Mouse (Mus musculus) intestine, embryonic 15.5 days (tissue): ENCODE measurements around the gene Tbx5. TPM values are rescaled to one million over a fixed set of nuclear protein-coding genes. Genes with fewer than 3 reads are reported as not detected.
A peak's percentile ranks its signal among the peaks of the same experiment; 100 is the strongest.

Source experiments
- ATAC-seq: fragments of 200-750 bp; cut with Nextera tagmentation; 2 replicates; pipeline ENCODE4 v1.8.0; 2017; ENCODE audit warnings: moderate TSS enrichment, moderate library complexity
- H3K27ac ChIP-seq: fragments of 300-500 bp; sonication (generic); 2 replicates; pipeline ENCODE4 v1.5.1; 2015; ENCODE audit warnings: mild to moderate bottlenecking, inconsistent platforms
- H3K27me3 ChIP-seq: fragments of 300-500 bp; sonication (generic); replicated peaks from 2 replicates; pipeline ENCODE4 v1.6.1; 2015; ENCODE audit warnings: inconsistent platforms
- H3K36me3 ChIP-seq: fragments of 300-500 bp; sonication (generic); 2 replicates; pipeline ENCODE4 v1.6.1; 2015; ENCODE audit warnings: inconsistent platforms
- H3K4me1 ChIP-seq: fragments of 300-500 bp; sonication (generic); replicated peaks from 2 replicates; pipeline ENCODE4 v1.6.1; 2015; ENCODE audit warnings: inconsistent platforms
- H3K4me2 ChIP-seq: fragments of 300-500 bp; sonication (generic); replicated peaks from 2 replicates; pipeline ENCODE4 v1.6.1; 2015; ENCODE audit warnings: mild to moderate bottlenecking, inconsistent platforms
- H3K4me3 ChIP-seq: fragments of 300-500 bp; sonication (generic); replicated peaks from 2 replicates; pipeline ENCODE4 v1.5.1; 2015; ENCODE audit warnings: inconsistent platforms
- H3K9ac ChIP-seq: fragments of 300-500 bp; sonication (generic); 2 replicates; pipeline ENCODE4 v1.6.1; 2015; ENCODE audit warnings: inconsistent platforms
- H3K9me3 ChIP-seq: fragments of 300-500 bp; sonication (generic); 2 replicates; pipeline ENCODE4 v1.6.1; 2016; ENCODE audit warnings: inconsistent platforms
- WGBS: fragments of 180-500 bp; shearing (Covaris S2); methylation state at CpG from one replicate; pipeline ENCODE4 v1.1.7; 2015; 5-methylcytosine and 5-hydroxymethylcytosine counted together
- polyA plus RNA-seq: library from polyadenylated mRNA; unstranded; fragments of >200 nt; fragmentation: Nextera tagmentation; extraction: Ambion mirVana; gene quantifications from 2 replicates; pipeline ENCODE4 v1.2.1, GENCODE M21; 2015

Tbx5 gene
- polyA plus RNA-seq, 1 experiment from 2014 or later = 0.13 TPM

DNA sequence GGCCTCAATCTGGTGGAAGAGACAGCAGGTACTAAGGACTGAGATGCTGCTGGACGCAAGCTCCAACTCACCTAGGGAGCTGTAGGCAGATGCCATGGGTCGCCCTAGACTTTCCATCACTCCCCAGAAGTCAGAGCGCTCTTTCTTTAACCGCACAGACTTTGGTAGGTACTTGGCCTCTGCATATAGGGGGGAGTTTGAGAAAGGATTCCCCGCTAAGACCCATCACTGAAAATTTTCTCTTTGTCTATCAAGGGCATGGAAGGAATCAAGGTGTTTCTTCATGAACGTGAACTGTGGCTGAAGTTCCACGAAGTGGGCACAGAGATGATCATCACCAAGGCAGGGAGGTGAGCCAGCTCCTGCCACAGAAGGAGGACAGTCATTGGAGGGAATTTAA lies 6.0 kb downstream of the Tbx5 start:
- H3K36me3 ChIP-seq = no peaks in the 10 kb centered on the region
- H3K27ac ChIP-seq = no peak overlapping the region
- H3K9me3 ChIP-seq = no peaks in the 10 kb centered on the region
- peaks cover 6% of the 10 kb centered on the region; the same call in 1 of the 2 replicates for H3K4me1 ChIP-seq
- no peak for ATAC-seq
- peaks cover 89% of the 10 kb centered on the region for H3K27me3 ChIP-seq
- no peak overlapping the region for H3K9ac ChIP-seq
- H3K4me3 ChIP-seq = no peak overlapping the region
- WGBS = 4% methylated on average over 7 of the region's 7 CpGs
- H3K4me2 ChIP-seq = no peak overlapping the region

DNA sequence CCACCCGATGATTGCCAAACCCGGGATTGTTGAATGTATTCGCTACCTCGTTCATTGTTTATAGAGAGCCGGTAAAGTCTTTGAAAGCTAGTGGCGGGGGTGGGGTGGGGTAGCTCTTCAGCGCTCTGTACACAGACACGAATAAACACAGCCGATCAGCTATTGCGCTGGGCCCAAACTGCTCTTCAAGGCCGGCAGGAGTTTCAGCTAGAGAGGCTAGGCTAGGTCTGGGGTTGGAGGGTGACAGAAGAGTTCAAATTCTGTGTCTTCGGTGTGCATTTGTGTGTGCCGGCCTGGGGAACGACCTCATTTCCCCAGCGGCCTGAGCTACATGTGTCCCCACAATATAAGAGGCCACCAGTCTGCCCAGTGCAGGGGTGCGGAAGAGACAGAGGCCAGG lies 6.7 kb downstream of the Tbx5 start:
- no peak overlapping the region for H3K4me3 ChIP-seq
- WGBS = 1% methylated on average over 16 of the region's 16 CpGs
- no peak overlapping the region for H3K4me2 ChIP-seq
- no peak overlapping the region for H3K9ac ChIP-seq
- peaks cover 6% of the 10 kb centered on the region; the same call in 1 of the 2 replicates for H3K4me1 ChIP-seq
- ATAC-seq = no peak
- peaks cover 89% of the 10 kb centered on the region for H3K27me3 ChIP-seq
- H3K9me3 ChIP-seq = no peaks in the 10 kb centered on the region
- H3K27ac ChIP-seq = no peak overlapping the region
- H3K36me3 ChIP-seq = no peaks in the 10 kb centered on the region

DNA sequence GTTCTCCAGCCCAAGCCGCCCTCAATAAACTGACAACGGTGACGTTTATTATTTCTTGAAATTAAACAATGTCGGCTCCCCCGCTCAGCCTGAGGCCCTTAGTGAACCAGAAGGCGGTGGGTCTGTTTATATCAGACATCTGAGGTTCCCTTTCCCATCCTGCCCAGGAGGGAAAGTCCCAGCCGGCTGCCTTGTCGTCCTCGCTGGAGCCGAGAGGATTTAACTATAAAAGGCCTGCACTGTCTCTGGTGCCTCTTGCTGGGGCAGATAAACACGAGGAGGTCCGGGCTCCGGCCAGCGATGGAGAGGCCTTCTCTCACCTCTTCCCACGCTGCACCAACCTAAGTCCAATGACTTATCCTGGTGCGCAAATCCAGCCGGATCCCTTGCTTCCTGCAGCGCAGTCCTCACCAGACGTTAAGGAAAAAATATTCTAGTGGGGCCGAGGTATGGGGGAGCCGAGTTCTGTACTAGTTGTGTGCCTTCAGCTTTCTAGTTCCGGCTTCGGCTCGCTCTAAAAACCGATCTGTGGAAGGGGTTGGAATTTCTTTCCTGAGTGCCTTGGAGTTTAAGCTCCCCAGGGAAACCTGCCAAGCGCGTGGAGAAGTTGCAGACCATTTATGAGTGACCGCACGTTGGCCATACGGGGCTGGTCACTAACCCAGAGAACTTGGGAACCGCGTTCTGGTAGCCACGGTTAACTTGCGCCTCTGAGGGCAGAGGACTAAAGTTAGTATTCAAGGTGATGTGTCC lies 7.3 kb downstream of the Tbx5 start:
- Histone ChIP-seq H3K27me3 (peaks cover 87% of the 10 kb centered on the region), H3K4me2 (no peak overlapping the region), H3K9me3 (no peaks in the 10 kb centered on the region), H3K36me3 (no peaks in the 10 kb centered on the region), H3K4me3 (no peak overlapping the region), H3K4me1 (peaks cover 6% of the 10 kb centered on the region; the same call in 1 of the 2 replicates), H3K9ac (no peak overlapping the region), H3K27ac (no peak overlapping the region)
- no peak for ATAC-seq
- under 1% methylated on average over 34 of the region's 34 CpGs for WGBS

DNA sequence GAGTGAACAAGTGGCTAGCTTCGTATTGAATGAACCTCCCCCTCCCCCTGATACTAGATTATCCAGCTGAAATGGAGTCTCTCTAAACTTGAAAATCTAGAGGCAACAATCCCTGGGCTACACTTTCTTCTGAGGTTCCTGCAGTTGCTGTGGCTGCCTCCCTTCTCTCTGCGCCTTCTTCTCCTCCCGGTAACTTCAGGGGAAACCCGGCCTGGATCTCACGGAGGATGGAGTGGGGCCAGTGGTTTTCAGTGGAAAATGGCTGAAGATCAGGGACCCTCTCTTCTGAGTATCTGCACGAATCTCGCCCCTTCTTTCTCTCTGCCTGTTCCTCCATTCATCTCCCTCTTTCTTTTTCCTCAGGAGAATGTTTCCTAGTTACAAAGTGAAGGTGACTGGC lies 7.9 kb downstream of the Tbx5 start:
- Histone ChIP-seq H3K4me3 (no peak overlapping the region), H3K4me1 (peaks cover 8% of the 10 kb centered on the region; the same call in 1 of the 2 replicates), H3K4me2 (no peak overlapping the region), H3K36me3 (no peaks in the 10 kb centered on the region), H3K27me3 (peaks cover 86% of the 10 kb centered on the region), H3K9me3 (no peaks in the 10 kb centered on the region), H3K27ac (no peak overlapping the region), H3K9ac (no peak overlapping the region)
- ATAC-seq = no peak
- WGBS = 0% methylated on average over 7 of the region's 7 CpGs

DNA sequence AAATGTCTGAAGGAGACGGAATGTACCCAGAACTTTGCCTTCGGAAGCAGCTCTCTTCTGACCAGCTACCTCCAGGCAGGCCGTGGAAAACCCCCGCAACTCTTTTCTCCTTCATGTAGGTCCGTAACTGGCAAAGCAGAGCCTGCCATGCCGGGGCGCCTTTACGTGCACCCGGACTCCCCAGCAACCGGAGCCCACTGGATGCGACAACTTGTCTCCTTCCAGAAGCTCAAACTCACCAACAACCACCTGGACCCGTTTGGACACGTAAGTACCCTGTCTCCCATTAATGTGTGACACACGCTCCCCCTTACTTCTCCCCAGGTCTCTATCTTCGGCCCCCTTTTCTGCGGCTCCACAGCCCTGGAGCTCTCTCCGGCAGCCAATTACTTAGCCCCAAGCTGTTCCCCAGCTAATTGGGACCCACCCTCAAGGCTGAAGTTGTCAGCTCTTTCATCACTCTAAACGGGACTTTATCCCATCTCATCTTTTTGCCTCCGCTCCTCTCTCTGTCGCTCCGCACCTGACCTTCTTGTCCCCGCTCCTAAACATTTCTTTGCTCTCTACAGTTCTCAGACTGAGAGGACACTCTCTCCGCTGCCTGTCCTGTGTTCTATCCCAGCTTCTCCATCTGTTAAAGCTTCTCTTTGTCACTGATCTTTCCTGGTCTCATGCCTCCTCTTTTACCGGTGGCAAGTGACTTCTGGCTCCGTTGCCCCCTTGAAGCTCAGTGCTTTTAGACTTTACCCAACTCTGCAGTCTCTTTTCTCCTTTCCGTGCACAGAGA lies 9.4 kb downstream of the Tbx5 start:
- ATAC-seq = no peak
- Histone ChIP-seq H3K4me1 (peaks cover 8% of the 10 kb centered on the region; the same call in 1 of the 2 replicates), H3K4me3 (no peak overlapping the region), H3K9ac (no peak overlapping the region), H3K27me3 (peaks cover 87% of the 10 kb centered on the region), H3K4me2 (no peak overlapping the region), H3K9me3 (no peaks in the 10 kb centered on the region), H3K27ac (no peak overlapping the region), H3K36me3 (no peaks in the 10 kb centered on the region)
- 1% methylated on average over 26 of the region's 26 CpGs for WGBS

DNA sequence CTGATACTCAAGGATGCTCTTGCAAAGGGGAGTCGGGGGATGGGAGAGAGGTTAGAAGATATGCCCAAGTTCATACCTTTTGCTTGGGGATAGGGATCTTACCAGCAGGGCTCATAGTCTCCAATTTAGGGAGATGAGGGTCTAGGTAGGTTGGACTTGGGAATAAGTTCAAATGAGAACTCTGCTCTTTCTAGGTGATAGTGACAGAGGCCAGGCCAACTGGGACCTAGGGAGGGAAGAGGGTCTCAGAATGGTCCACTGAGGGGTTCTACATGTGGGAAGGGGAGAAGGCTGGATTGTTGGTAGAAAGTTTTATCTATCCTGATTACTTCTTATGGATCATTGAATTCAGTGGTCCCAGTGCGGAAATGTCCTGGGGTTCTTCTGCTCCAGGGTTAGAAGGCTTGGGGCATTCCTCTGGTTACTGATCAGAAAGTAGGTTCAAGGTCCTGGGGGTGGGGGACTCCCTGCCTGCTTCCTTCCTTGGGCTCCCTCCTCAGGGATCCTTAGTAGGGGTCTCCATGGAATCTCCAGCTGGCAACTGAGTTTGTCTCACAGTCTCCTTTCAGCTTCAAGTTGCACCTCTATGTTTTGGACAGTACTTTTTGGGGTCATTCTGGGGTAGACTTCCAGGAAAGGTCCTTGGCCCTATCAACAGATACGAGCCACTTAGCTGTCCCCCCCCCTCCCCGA lies 10.4 kb downstream of the Tbx5 start:
- Histone ChIP-seq H3K9ac (no peak overlapping the region), H3K36me3 (no peaks in the 10 kb centered on the region), H3K27me3 (peaks cover 82% of the 10 kb centered on the region), H3K4me1 (peaks cover 8% of the 10 kb centered on the region; the same call in 1 of the 2 replicates), H3K4me3 (no peak overlapping the region), H3K27ac (no peak overlapping the region), H3K9me3 (no peaks in the 10 kb centered on the region), H3K4me2 (no peak overlapping the region)
- 17% methylated on average over 4 of the region's 4 CpGs for whole genome bisulfite sequencing
- ATAC-seq = no peak

DNA sequence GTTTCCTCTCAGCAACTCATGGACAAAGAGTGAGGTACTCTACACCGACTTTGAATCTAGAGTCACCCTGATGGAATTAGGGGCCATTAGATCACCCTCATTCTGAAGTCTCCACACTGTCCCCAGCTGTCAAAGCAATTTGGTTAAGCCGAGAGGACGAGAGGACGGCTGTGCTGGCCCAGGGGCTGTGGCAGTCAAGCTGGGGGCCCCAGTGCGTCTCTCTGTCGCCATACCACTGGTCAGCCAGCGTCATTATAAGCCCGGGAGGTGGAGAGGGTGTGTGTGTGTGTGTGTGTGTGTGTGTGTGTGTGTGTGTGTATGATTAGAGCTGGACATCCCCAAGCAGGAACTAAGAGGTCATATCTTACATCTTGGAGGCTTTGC lies 10.9 kb downstream of the Tbx5 start:
- no peak overlapping the region for H3K4me3 ChIP-seq
- peaks cover 77% of the 10 kb centered on the region for H3K27me3 ChIP-seq
- WGBS = 4% methylated on average over 8 of the region's 8 CpGs
- H3K4me2 ChIP-seq = no peak overlapping the region
- ATAC-seq = no peak
- no peaks in the 10 kb centered on the region for H3K36me3 ChIP-seq
- H3K9me3 ChIP-seq = no peaks in the 10 kb centered on the region
- no peak overlapping the region for H3K27ac ChIP-seq
- H3K9ac ChIP-seq = no peak overlapping the region
- H3K4me1 ChIP-seq = peaks cover 8% of the 10 kb centered on the region; the same call in 1 of the 2 replicates

DNA sequence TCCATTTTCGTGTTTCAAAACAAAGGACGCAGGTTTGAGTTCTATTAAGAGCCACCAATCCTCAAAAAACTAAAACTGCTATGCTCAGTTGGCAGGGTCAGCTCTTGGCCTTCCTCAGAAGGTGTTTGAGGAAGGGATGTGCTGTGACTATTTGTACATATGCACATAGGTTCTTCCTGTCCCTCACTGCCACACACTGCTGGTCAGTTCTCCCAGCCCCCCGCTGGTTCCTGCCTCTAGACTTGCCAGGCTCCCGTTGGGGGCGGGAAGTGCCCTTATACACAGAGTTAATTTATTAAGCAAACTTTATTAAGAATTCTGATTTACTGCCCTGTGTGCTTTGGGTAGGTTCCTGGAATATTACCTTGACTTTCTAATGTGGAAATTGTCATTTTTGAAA lies 11.9 kb downstream of the Tbx5 start:
- ATAC-seq = no peak
- H3K27ac ChIP-seq = no peak overlapping the region
- peaks cover 74% of the 10 kb centered on the region for H3K27me3 ChIP-seq
- H3K9me3 ChIP-seq = no peaks in the 10 kb centered on the region
- 3% methylated on average over 5 of the region's 5 CpGs for WGBS
- no peak overlapping the region for H3K4me2 ChIP-seq
- H3K4me3 ChIP-seq = no peak overlapping the region
- no peak overlapping the region for H3K9ac ChIP-seq
- peaks cover 6% of the 10 kb centered on the region; the same call in 1 of the 2 replicates for H3K4me1 ChIP-seq
- no peaks in the 10 kb centered on the region for H3K36me3 ChIP-seq

DNA sequence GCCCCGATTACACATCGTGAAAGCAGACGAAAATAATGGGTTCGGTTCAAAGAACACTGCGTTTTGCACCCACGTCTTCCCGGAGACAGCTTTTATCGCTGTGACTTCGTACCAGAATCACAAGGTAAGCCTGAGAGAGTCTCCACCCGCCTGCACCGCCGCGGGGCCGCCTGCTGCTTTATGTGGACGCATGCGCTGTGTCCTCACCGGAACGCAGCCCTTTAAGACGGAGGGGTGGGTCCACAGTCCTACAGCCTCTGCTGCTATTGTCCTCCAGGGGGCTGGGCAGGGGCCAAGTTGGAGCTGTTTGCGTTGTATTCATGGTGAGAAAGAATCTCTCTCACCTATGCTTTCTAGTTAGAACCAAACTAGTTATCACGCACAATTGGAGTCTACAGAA lies 12.5 kb downstream of the Tbx5 start:
- H3K4me1 ChIP-seq = peaks cover 2% of the 10 kb centered on the region; the same call in 1 of the 2 replicates
- H3K36me3 ChIP-seq = no peaks in the 10 kb centered on the region
- H3K27ac ChIP-seq = no peak overlapping the region
- peak overlapping the region; percentile 35; the same call in 1 of the 2 replicates for H3K4me2 ChIP-seq
- 0 out of 2 replicates have a peak, but pooled peaks have one; percentile 62 for ATAC-seq
- peaks cover 68% of the 10 kb centered on the region for H3K27me3 ChIP-seq
- H3K9me3 ChIP-seq = no peaks in the 10 kb centered on the region
- no peak overlapping the region for H3K9ac ChIP-seq
- 0 out of 2 replicates have a peak overlapping the region, but pooled peaks have one; percentile 4 for H3K4me3 ChIP-seq
- under 1% methylated on average over 21 of the region's 21 CpGs for WGBS

DNA sequence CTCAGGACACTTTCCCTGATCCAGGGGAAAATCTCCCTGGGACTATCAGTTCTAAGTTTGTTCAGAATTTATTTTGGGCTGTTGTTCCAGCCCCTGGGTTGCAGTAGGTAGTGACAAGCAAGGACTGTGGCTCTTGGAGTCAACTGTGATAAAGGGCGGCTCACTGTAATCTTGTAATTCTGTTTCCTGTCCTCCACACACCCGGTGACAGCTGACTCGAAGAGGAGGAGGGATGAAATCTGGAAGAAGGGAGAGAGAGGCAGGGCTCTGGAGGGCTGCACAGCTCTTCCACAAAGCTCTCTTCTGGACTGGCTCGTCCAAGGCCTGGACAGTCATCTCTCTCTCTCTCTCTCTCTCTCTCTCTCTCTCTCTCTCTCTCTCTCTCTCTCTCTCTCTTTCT lies 24.6 kb downstream of the Tbx5 start:
- Histone ChIP-seq H3K4me2 (no peak overlapping the region), H3K36me3 (no peaks in the 10 kb centered on the region), H3K4me1 (no peaks in the 10 kb centered on the region), H3K9me3 (no peaks in the 10 kb centered on the region), H3K9ac (no peak overlapping the region), H3K27me3 (peaks cover 19% of the 10 kb centered on the region), H3K4me3 (no peak overlapping the region), H3K27ac (no peak overlapping the region)
- 27% methylated on average over 4 of the region's 4 CpGs for WGBS
- ATAC-seq = no peak

DNA sequence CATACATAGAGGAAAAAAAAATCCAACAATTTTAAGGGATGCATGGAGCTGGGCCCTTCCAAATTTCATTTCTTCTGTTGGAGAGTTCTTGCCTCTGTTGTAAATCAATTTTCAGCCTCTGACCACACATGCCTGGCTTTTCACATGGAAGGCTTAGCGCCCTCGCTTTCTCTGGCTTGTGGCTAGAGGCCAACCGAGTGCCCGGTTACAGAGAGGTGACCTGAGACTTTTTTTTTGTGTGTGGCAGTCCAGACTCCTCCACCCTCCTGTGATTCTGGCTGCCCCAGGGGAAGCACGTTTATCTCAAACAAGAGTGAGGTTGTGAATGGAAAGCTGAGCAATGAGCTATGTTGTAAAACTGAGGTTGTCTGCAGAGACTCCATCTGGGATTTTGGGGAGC lies 28.8 kb downstream of the Tbx5 start:
- H3K4me1 ChIP-seq = no peaks in the 10 kb centered on the region
- no peaks in the 10 kb centered on the region for H3K9me3 ChIP-seq
- no peak overlapping the region for H3K4me3 ChIP-seq
- 70% methylated on average over 5 of the region's 5 CpGs for WGBS
- H3K36me3 ChIP-seq = no peaks in the 10 kb centered on the region
- no peak overlapping the region for H3K27ac ChIP-seq
- H3K4me2 ChIP-seq = no peak overlapping the region
- H3K9ac ChIP-seq = no peak overlapping the region
- H3K27me3 ChIP-seq = peaks cover 20% of the 10 kb centered on the region
- no peak for ATAC-seq

DNA sequence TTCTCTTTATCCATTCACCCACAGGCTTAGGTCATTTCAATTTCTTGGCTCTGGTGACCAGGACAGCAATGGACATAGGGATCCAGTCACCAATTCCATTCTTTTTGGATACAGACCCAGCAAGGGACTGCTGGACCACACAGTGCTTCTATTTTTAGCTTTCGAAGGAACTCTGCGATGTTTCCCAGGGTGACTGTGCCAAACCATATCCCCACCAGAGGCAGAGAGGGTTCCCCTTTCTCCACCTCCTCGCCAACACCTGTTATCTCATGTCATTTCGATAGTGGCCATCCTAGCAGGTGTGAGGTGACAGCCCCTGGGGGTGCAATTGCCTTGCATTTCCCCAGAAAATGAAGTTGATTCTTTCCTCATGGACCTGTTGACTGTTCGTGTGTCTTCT lies 30.0 kb downstream of the Tbx5 start:
- Histone ChIP-seq H3K9me3 (no peaks in the 10 kb centered on the region), H3K4me2 (no peak overlapping the region), H3K36me3 (no peaks in the 10 kb centered on the region), H3K27ac (no peak overlapping the region), H3K4me1 (no peaks in the 10 kb centered on the region), H3K4me3 (no peak overlapping the region), H3K27me3 (peaks cover 22% of the 10 kb centered on the region), H3K9ac (no peak overlapping the region)
- WGBS = 77% methylated on average over 5 of the region's 5 CpGs
- no peak for ATAC-seq
